Mouse (Mus musculus) right cerebral cortex, postnatal 25 days (tissue): ENCODE measurements around the gene Pglyrp2.

Source experiments
- DNase-seq: peaks from one replicate; pipeline ENCODE4 v3.0.0; 2022

The Pglyrp2 gene

DNA sequence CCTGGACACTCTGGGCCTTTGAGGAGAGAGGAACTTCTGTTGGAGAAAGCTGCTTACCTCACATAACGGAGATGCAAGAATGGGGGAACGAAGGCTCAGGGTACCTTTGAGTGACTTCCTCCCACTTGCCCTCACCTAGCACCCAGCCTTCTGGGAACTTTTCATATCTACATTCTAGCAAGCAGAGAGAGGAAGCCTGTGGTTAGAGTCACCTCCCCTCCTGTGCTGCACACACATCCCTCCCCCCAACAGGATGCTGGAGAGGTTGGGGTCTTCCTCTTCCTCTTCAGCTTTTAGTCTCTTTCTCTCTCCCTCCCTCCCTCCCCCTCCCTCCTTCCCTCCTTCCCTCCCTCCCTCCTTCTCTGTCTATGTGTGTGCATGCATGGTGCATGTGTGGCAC, at the start of gene Pglyrp2:
TSS of gene Pglyrp2 (minus strand) at position 134 of the 400 bp plus-strand sequence.
- DNase-seq = no peak

DNA sequence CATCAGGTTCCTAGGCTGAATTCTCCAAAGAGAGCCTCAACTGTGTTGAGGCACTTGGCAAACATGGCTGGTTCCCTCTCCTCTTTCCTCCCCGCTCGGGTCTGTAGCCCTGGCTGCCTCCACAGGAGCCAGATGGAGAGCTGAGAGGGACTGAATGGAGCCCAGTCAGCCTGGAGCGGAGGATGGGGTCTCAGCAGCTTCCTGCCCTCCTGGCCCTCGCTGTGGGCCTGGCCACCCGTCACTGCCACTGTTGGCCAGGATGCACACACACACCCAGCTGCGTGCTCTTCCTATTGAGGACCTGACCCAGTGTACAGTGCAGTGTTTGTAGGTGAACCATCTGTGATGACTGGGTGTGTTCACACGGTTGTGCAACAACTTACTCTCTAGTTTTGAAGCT, 48.2 kb upstream of the Pglyrp2 start:
- no peak for DNase-seq

DNA sequence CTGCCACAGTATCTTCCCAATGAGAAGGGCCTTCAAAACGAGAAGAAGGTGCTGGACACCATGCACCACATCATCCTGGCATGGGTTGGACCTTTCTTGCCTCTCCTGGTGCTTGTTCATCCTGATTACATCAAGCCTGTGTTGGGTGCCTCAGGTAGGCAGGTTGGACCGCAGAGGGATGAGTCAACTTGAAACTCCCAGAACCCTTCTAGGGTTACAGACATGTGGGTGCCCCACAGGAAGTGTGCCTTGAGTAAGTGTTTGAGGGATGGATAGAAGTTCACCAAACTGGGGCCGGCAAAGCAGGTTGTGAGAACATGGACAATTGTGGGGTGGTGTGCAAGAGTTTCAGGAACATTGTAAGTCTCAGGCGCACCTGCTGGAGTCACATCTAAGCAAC, 46.8 kb upstream of the Pglyrp2 start:
- DNase-seq = no peak

DNA sequence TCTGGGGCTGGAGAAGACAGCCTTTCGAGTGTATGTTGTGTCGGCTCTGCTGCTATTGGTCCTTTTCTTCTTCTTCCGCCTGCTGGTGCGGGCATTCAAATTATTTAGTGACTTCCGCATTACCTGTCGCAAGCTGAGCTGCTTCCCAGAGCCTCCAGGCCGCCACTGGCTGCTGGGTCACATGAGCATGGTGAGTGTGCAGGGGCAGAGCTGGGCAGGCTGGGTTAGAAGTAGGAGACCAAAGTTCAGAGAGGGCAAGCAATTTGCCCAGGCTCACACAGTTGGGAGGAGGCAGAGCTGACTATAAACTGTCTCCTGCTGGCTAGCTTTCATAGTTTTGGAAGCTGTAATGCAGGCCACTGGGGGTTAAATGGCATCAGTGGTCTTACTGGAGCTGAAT, 44.5 kb upstream of the Pglyrp2 start:
- no peak for DNase-seq

DNA sequence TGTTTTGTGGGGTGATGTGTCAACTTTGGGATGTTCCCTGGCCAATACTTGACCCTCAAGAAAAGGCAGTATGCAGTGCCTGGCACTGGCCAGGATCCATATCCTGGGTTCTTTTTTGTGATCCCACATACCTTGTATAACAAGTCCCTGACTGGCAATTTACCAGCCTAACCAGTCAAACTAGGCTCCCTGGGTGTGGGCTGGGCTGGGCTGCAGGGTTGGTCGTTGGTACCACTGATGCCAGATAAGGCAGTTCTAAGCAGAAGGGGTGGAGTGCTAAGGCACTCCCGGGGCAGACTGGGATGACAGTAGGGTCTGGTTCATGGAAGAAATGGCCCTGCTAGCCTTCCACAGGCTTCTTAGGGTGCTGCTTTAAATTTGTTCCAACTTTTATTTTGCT, 31.0 kb upstream of the Pglyrp2 start:
- no peak for DNase-seq

DNA sequence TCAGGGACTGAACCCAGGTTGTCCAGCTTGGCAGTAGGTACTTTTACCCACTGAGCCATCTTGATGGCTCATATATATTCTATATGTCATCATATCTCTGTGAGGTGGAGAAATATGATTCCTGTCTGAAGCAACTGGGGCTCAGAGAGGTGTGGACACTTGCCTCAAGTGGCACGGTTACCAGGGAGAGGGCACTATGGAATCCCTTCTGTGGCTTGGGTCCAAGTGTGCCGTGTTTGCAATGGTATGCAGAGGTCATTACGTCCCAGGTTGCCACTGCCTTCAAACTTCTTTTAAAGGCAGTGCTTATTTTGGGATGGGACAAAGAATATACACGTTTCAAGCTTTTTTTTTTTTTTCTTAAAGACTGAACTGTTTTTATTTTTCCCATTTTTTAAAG, 30.2 kb upstream of the Pglyrp2 start:
- no peak for DNase-seq

DNA sequence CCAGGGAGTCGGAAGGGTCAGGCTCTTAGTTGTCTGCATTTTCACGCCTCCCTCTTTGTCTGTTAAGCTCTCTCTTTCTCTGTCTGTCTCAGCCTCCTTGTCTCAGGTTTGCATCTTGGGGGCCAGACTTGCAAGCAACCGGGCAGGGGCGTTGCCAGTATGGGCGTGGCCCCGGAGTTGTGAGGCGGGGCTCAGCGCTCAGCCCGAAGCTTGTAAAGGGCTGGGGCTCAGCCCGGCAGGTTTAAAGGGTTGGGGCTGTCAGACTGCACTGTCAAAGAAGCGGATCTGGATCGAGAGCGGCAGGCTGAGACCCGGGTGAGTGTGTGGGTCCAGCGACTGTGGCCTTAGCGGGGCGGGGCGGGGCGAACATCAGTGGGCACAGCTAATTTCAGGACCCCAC, 28.5 kb upstream of the Pglyrp2 start, which contains the start of gene Cyp4f39:
TSS of gene Cyp4f39 (plus strand) at position 242 of the 400 bp plus-strand sequence.
- DNase-seq = no peak

DNA sequence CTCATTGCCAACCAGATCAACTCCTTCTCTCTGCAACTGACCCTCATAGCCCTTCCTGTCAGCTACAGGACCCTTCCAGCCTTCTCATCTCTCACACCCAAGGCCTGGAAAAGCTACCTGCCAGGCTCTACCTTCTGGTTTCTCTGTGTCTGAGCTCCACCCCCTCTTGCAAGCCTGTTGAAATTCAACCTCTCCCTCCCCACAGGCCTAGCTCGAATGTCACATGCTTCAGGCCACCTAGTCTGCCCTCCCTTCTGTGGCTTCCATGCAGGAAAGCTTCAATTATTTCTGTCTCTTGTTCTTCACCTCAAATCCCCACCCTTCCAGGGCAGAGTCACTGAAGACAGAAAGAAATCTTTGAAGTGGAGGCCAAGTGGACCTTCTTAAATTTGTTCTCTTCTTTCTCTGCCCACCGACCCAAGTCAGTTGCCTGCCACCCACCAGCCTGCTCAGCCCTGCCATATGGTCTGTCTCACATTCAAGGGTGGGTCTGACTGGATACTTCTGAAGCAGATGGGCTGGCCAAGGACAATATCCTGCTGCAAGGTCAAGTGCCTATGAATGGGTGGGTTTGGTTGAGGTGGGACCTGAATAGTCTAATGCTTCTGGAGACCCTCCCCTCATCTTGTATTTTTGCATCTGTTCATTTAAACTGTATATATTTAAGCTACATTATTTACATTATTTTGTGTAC, 27.0 kb upstream of the Pglyrp2 start:
- DNase-seq = no peak

DNA sequence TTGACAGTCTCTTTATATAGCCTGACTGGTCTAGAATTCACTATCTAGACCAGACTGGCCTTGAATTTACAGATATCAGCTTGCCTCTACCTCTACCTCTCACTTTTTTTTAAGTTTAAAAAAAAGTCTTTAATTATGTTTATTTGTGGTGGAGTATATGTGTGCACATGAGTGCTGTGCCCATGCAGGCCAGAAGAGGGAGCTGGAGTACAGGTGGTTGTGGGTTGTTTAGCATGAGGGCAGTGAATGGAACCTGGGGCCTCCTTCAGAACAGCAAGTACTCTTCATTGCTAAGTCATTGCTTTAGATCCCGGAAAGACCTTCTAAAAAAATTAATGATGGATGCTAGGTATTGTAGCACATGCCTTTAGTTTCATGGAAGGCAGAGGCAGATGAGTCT, 25.1 kb upstream of the Pglyrp2 start:
- DNase-seq = no peak

DNA sequence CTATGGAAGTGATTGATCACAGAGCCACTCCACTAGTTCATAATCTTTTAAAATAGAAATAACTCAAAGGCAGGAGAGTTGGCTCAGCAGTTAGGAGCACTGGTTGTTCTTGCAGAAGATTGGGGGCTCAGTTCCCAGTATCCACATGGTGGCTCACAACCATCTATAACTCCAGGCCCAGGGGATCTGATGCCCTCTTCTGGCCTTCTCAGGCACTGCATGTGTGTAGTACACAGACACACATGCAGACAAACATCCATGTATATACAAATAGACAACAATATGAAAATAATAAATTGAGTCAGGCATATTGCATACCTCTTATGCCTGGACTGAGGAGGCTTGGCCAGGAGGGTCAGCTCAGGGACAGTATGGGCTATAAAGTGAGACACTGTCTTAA, 23.2 kb upstream of the Pglyrp2 start:
- no peak for DNase-seq

DNA sequence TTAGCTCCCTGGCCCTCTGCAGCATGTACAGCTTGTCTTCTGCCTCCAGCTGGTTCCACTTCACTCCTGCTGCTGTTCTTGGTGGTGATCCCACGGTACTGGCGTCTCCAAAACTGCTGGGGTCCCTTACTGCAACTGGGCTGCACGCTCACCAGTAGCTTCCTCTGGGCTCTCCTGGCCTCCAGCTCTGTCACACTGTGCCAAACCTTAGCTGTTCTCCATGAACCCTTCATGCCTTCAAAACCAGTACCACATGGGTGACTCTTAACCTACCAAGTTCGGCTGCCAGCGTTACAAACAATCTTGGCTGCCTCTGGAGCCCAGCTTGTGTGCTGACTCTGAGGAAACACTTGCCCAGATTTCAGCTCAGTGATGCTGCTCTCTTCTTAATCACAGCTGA, 21.0 kb upstream of the Pglyrp2 start:
- DNase-seq = no peak

DNA sequence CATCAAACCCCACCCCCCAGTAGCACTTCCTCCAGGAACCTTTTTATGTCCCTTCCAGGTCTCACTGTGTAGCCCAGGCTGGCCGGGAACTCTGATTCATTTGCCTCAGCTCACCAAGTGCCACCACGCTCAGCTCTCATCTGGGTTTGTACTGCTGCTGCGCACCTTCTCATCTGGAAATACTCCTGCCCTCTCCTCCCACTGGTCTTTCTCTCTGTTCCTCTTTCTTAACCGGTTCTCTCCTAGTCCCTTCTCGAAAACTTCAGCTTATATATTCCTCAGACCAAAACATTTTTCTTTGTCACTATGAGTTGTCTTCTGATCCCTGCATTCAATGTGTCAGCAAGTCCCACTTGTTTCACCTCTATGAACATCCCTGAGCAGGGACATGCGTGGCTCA, 19.3 kb upstream of the Pglyrp2 start:
- no peak for DNase-seq

DNA sequence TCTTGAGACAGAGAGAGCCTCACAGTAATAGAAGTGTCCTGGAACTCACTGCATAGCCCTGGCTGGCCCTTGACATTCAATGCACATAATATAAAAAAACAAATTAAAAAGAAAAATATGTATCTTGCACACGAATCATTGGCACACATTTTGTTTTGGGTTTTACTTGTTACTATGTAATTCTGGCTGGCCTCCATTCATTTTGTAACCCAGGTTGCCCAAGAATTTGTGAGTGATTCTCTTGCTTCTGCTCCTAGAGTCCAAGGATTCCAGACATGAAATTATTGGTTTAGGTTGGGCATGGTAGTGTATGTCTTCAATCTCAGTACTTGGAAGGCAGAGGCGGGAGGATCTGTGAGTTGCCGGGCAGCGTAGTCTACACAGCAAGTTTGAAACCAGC, 13.1 kb upstream of the Pglyrp2 start:
- DNase-seq = no peak

DNA sequence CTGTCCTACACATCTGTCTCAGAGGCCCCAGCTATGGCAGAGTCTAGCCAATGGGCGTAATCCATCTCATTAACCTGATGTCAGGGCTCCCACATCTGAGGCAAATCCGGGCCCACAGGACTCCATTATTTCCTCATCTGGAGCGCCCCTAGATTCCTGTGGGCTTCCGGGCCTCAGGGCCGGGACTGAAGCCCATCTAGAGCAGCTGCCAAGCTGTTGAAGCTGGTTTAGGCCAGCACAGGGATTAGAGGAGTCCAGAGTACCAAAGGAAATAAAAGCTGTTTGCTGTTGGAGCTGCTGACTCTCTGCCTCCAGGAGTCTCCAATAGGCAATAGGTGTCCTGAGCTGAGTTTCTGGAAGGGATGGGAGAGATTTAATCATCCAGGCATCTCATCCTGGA, 11.2 kb upstream of the Pglyrp2 start:
- no peak for DNase-seq

DNA sequence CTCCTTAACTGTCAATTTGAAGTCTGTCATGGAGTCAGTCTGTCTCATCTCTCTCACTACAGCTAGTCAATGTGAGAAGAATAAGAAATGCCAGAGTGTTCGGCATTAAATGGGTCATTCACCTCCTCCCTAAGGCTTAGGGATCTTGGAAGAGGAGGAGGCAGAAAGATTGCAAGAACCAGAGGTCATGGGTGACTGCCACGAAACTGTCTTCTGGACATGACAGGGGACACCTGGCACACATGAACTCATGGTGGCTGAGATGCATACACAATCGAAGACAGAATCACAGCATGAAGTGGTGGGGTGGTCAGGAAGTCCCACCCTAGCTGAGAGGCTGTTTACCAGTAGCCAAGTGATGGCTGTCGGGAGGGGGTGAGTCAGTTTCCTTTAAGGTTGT, 10.4 kb upstream of the Pglyrp2 start:
- DNase-seq = no peak

DNA sequence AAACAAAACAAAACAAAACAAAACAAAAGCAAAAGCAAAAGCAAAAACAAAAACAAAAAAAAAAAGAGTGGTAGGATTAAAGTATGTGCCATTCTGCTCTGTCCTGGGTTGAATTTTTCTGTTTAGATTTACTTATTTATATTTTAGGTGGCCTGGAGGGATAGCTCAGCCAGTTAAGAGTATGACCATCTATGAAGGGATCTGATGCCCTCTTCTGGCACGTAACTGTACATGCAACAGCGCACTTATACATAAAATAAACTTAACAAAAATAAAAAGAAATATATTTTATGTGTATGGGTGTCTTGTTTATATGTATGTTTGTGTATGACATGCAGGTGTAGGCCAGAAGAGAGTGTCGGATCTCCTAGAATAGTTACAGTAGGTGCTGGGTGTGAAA, 8.0 kb upstream of the Pglyrp2 start:
- DNase-seq = no peak

DNA sequence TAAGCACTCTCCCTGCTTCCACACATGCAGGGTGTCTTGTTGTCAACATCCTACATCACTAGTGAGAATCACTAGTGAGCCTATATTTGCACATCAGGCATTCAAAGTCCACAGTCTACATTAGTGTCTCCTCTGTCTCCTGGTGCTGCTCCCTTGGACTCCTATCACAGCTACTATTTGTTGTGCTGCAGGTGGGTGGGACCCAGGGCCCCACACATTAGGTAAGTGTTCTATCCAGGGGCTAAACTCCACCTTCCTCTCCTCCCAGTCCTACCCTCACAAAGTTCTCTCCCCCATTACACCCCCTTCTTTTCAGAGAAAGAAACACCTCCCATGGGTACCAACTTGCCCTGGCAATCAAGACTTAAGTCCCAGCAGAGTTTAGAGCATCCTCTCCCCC, 2.6 kb upstream of the Pglyrp2 start:
- no peak for DNase-seq

DNA sequence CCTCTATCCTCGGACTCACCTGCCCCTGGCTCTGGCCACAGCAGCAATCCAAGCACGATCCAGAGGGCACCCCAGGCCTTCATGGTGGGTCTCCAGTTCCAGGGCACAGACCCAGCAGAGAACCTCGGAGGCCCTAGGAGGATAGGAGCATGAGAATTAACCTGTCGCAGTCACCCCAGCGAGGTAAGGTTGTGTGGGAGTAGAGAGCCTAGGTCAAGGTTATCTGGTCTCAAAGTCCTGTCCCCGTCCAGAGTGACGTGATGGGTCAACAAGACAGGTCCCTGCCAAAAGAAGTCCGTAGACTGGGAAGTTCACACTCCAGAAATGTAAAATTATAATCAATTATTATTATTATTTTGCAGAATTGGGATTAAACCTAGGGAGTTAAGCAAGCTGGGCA, 3.2 kb downstream of the Pglyrp2 start:
- DNase-seq = no peak

DNA sequence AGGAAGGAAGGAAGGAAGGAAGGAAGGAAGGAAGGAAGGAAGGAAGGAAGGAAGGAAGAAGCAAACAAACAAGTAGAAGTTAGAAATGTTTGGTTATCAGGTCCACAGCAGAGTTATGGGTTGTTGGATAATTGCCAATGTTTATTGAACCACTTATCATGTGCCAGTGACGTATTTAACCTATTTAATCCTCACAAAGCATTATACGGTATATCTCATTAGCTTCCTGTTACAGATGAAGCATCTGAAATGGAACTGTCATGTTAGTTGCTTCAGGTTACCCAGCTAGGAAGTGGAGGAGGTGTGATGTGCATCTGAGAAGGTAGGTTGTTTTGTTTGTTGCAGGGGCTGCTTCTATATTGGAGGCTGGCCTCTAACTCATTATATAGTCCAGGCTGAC, 4.0 kb downstream of the Pglyrp2 start:
- no peak for DNase-seq

DNA sequence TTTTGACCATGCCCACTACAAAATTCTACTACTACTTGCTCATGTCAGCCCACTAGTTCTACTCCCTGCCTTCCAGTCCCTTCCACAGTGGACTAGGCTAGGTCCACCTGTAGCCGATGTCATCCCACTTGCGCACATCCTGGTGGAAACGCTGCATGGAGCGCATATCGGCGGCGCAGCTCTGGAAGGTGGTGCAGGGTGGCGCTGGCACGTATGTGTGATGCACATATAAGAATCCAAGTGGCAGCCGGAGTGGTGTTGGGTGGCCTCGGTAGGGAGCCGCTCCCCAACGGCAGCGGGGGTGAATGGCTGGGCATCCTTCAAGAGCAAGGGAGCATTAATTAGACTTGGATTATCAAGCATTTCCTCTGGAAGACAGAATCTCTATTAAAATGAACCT, 7.2 kb downstream of the Pglyrp2 start:
- DNase-seq = no peak

DNA sequence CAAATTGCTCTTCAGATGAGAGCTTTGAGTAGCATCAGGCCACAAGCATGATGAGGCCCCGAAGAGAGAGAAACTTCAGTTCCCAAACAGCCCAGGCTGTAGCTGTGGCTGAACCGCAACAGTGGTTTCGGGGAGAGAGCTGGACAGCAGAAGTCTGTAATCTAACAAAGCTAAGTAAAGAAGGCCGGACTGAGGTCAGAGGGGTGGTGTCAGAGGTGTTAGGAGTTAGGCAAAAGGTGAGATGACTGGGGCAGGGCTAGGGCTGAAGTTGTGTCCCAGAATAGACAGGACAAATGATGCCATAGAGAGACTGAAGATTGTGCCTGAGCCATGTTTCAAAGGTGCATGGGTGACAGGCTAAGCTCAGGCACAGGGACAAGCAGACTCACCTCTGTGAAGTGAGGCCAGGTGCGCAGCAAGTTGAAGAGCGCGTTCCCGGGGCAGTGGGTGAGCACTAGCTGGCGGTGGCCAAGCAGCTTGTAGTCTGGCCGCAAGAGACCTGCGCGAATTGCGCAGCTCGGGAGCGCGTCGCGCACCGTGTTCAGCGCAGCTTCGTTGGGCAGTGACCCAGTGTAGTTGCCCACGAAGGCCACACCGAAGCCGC, 8.4 kb downstream of the Pglyrp2 start:
- no peak for DNase-seq

DNA sequence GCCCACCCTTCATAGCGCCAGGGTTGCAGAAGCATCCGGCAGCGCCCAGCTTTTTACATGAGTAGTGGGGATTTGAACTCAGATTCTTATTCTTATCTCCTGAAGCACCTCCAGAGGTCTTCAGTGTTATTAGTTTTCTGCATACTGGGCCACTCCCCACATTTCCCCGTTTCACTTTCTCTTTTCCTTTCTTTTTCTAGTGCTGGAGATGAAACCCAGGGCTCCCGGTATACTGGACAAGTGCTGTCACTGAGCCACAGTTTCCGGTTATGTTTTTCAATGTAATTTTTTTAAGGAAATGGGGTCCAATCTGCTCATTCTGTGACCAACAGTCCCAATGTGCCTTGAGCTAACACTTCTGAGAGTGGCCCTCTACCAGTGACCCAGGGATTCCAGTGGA, 12.1 kb downstream of the Pglyrp2 start:
- DNase-seq = no peak

DNA sequence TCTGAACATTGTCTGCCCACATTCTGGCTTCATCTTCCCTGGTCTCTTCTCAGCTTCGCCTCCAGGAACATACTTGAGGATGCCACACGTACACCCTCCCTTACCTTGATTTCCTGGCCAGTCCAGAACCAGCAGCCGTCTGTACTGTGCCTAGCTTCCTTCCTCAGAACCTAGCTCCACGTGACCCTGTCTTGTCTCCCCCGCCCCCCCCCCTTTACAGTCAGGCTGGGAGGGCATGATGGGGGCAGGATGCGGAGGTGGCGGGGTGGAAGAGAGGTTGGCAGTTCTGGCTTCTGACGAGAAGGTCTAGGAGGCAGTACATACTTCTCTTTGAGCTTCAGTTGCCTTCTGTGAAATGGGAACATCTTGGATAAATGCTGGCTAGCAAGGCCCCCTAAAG, 20.6 kb downstream of the Pglyrp2 start, which contains the start of gene Rasal3:
TSS of gene Rasal3 (minus strand) at position 167 of the 400 bp plus-strand sequence.
- no peak for DNase-seq

DNA sequence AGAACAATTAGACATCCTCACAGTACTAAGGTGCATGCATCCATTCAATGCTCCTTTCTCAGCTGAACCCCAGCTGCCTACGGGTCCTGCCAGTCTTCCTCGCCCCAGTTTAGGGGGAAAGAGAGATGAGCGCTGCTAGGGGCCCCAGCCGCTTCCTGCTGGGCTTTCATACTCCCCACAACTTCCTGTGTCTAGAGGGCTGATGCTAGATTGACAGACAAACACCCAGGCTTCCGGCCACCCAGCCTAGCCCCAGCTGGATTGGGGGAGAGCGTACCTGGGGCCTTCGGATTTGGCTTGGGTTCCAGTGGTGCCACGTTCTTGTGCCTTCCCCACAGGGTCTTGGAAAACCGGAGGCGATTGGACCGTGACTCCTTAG, 21.2 kb downstream of the Pglyrp2 start:
- no peak for DNase-seq
